Mouse (Mus musculus): ENCODE data around the gene Tspan18.

Tspan18 gene

GRCm38 (mm10) chr2:93291186-93291926 is 42.9 kb downstream of the Tspan18 start:
- peak; percentile 79 for DNase-seq (ENCODE audit: low read depth, low spot score)

- DNase-seq (ENCODE audit: low read depth, low spot score): peak; percentile 66
These were observed 43.8 kb downstream of the Tspan18 start for GRCm38 (mm10) chr2:93290345-93291118.

DNA sequence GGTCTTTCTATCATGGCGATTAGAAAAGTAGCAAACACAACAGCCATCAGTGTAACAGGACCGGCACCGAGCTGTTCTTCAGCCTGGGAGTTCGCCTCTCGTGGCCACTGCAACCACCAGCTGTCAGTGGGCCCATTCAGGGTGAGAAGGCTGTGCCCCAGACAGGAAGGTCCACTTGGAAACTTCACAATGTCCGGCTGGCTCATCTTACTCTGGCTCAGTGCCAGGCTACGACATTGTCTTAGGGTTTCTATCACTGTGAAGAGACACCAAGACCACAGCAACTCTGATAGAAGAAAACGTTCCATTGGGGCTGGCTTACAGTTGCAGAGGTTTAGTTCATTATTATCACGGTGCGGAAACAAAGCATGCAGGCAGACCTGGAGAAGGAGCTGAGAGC is 45.1 kb downstream of the Tspan18 start:
- DNase-seq (ENCODE audit: low read depth, low spot score): no peak

DNA sequence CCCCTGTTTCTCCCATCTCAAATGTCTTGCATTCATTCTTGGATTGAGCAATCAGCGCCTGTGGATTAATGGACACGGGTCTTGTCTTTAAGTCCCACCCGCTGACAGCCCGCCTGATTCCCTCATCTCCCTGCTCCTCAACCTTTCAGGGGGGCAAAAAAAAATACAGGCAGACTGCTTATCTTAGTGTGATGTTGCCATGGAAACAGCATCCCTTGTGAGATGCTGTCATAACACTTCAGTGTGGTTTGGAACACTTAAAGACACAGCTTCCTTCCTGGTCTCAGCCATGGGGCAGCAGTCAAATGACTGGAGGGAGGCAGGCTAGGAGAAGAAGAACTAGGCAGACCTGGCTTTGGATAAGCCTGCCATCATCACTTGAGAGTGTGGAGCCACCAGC is 47.0 kb downstream of the Tspan18 start:
- DNase-seq (ENCODE audit: low read depth, low spot score): peak; percentile 49

DNA sequence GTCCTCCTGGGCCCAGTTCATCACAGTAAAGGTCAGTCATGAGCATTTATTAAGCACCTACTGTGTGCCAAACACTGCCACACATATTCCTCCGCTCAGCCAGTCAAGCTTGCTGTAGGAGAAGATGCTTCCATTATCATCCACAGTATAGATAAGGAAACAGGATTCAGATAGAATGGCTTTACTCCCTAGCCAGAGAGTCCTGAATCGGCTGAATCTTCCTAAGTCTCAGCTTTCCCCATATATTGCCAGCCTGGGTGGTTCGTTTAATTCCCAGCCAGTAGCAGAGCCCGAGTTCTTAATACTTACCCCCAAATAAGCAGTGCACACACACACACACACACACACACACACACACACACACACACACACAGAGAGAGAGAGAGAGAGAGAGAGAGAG is 47.6 kb downstream of the Tspan18 start:
- DNase-seq (ENCODE audit: low read depth, low spot score): no peak

DNA sequence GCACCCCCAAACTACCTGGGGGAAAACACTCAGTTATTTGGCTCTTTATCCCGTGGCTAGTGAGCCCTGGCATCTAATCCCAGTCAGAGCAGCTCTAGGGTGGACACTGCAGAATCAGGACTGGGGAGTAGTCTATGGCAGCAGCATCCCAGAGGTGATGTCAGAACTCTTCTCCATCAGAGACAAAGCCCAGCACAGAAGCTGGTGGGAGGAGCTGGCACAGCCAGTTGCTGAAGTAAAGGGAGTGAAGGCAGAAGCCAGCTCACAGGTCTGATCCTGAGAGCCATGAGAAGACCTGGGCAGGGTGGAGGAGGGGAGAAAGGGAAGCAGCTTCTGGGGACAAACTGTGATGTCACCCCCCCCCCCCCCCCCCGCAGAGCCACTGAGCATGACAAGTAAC is 48.0 kb downstream of the Tspan18 start:
- DNase-seq (ENCODE audit: low read depth, low spot score): no peak

- no peak for DNase-seq (ENCODE audit: low read depth, low spot score)
These were observed 48.5 kb downstream of the Tspan18 start for GRCm38 (mm10) chr2:93285842-93286241.

- no peak for DNase-seq (ENCODE audit: low read depth, low spot score)
These were observed 49.7 kb downstream of the Tspan18 start for GRCm38 (mm10) chr2:93284625-93285024.

DNA sequence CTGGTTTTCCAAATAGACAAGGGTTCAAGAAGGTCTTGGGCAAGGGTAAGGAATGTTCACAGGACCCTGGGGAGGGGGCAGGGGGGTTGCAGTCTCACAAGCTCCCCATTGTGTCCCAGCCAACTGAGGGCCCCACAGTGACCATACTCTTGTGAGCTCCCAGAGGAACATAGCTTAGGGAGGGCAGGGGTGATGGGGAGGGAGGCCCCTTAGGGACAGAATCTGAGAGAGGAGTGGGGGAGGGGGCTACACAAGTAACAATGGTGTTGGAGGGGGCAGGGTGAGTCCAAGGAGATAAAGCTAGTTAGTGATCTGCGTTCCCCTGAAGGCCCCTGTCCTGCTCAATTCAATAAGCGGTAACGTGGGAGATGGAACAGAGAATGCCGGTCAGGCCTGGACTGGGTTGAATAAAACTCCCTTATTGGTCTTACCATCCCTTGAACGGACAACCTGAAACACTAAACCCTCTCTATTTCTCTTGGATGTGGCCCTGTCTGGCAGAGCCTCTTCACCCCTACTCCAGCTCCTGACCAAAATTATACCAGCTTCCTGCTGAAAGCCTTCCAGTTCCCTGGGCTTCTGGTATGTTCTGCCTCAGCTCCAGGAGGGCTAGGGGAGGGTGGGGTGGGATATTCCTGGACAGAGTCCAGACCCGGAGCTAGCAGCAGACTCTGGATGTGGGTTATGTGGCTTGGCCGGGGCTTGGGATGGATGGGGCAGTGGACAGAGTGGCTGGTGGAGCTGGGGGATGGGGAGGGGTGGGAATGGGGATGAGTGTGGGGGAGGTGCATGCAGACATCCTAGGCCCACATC is 50.6 kb downstream of the Tspan18 start:
- peak; percentile 62 for DNase-seq (ENCODE audit: low read depth, low spot score)

DNA sequence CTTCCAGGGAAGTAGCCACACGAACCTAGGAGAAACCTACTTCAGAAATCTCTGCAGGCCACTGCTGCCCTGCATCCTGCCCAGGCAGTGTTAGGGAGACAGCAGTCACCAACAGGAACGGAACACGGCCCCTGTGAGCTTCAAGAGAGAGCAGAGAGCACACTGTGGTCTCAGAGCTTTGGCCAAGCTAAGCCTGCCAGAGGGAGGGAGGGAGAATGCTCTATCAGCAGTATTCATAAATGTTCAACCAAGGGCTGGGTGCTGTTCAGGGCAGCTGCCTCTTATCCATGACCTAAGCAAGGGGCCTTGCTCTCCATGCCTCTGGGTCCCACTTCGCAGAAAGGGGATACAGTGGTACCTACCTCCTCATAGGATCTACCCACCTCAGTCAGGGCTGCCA is 51.7 kb downstream of the Tspan18 start:
- no peak for DNase-seq (ENCODE audit: low read depth, low spot score)

GRCm38 (mm10) chr2:93281466-93281865 is 52.8 kb downstream of the Tspan18 start:
- DNase-seq (ENCODE audit: low read depth, low spot score): no peak

- DNase-seq (ENCODE audit: low read depth, low spot score): no peak
These were observed 54.1 kb downstream of the Tspan18 start for GRCm38 (mm10) chr2:93280117-93280620.

DNA sequence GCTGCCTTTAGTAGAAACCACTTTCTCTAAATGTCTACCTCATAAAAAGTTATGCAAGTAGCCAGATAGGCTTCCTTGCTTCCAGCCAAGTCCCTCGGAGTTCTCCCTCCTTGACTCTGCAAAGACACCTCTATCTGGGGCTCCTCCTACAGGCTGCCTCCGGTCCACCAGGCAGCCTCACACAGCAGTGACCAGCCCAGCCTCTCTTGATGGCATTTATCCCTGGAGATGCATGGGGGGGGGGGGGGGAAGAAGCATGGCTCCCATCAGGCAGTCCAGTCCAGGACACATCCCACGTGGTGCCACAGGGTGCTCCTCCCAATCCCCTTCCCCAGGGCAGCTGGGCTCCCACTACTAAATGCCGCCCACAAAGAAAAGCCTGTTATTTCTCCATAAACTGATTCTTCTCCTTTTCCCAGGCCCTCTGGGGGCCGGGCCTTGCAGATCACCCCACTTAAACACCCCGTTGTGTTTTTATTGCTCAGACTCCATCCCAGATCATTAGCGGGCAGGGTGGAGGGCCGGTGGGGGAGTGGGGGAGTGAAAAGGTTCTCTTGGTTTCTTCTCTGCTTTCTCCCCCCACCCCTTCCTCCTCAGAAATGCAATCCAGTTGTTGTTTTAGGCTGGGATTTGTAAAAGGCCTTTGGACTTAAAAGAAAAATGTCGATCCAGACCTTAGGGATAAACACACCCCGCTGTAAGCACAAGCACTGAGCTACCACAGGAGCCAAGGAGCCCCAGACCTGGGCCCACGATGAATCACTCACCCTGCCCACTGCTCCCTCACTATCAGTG is 55.9 kb downstream of the Tspan18 start:
- peak; percentile 64 for DNase-seq (ENCODE audit: low read depth, low spot score)

GRCm38 (mm10) chr2:93277486-93277885 is 56.8 kb downstream of the Tspan18 start:
- peak; percentile 48 for DNase-seq (ENCODE audit: low read depth, low spot score)

DNA sequence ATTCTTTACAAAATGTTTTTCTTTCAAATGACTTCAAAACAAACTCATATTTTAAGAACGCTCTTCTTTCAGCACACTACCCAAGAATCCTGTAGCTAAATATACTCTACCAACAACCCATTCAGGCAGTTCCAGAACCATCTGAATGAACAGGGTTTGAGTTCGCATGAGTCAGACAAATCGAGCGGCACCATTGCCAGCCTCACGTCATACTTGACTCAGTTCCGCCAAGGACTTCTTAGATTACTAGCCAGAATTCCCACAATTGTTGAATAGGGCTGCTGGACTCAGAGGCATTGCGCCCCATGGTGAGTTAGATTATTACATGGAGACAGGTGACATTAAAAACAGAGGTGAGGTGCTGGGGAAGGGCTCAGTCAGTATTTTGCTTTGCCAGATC is 58.3 kb downstream of the Tspan18 start:
- no peak for DNase-seq (ENCODE audit: low read depth, low spot score)

DNA sequence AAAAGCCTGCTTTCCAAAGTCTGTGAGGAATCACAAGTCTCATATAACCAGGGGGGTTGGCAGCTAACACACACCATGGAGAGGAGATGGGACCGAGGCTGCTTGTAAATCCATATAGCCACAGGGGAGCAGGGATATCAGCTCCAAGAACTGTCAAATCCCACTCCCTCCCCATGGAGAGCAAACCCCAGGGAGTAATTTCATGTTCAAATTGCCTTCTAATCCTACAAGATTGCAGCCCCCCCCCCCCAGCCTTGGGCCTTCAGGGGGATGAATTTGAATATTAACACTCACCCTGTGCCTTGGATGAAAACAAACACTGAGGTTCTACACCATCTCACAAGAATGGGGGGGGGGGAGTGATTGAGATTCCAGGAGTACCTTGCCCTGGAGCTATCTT is 60.4 kb downstream of the Tspan18 start:
- no peak for DNase-seq (ENCODE audit: low read depth, low spot score)

GRCm38 (mm10) chr2:93270083-93270482 is 64.2 kb downstream of the Tspan18 start:
- no peak for DNase-seq (ENCODE audit: low read depth, low spot score)

- no peak for DNase-seq (ENCODE audit: low read depth, low spot score)
These were observed 64.7 kb downstream of the Tspan18 start for GRCm38 (mm10) chr2:93269611-93270010.

DNA sequence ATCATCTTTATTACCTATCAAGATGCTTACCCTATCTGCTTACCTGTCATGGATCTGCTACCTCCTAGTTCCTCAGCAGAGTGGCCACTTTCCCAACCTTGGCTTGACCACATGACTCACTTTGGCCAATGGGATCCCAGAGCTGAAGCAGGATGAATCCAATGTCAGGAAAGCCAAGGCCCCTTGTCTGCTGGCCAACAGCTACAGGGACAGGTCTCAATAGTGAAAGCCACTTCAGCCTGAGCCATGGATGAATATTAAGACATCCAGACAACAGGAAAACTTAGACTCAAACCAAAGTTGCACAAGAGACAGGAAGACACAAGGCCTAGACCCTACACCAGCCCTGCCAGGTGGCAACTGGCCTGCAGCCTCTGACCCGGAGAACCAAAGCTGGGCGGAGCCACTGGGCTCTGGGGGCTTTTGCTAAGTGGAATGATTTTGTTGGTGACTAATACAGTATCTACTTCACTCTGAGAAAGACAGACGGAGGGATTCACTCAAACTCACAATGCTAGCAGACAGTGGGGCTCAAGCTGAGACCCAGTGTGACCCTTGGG is 65.5 kb downstream of the Tspan18 start:
- no peak for DNase-seq (ENCODE audit: low read depth, low spot score)

DNA sequence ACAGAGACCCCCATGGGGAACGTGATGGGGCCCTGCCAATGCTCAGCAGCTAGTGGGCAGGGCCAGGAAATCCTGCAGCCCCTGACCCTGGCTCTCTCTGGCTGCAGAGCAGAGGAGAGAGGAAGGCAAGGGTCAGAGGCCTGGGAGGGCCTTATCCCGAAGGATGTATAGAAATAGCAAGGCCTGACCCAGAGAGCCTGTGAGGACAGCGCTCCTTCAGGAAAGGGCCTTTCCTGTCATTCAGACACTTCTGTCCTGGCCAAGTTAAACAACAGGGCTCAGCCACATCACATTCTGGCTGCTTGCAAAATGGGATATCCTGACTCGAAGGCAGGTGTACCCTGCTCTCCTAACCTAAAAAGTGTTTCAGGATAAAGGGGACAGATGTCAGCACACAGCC is 66.5 kb downstream of the Tspan18 start:
- no peak for DNase-seq (ENCODE audit: low read depth, low spot score)

Data from mesoderm, embryonic 11.5 days (tissue).